In the genomic region with DNA sequence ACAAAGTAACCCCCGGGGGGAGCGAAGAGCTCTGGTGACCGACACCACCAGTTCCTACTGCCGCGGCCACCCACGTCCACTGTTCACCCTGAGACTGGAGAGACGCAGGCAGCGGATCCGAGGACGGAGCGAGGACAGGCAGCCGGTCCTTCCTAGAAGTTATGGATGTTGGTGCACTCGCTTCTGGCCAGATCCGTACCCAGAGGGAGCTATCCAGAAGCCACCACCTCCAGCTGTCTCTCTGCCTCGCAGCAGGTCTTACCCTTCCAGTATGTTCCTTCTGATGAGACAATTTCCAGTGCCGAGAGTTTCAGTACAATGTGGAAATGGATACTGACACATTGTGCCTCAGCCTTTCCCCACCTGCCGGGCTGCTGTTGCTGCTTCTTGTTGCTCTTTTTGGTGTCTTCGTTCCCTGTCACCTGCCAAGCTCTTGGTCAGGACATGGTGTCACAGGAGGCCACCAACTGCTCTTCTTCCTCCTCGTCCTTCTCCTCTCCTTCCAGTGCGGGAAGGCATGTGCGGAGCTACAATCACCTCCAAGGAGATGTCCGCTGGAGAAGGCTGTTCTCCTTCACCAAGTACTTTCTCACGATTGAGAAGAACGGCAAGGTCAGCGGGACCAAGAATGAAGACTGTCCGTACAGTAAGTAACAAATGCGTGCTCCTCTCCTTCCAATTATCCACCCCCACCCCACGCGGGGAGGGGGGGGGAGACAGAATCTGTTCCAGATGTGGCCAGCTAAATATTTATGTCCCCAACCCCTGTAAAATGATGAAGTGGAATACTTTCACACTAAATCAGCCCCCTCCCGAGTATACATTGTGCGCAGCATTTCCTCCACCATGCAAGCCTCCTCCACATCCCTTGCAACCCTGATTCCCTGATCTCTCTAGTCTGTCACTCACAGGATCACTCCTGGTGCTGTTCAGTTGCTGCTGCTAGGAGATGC, we compare ENCODE assay signal across 8 mouse cellular contexts. TPM values are rescaled to one million over a fixed set of nuclear protein-coding genes. Genes with fewer than 3 reads are reported as not detected.
DNase-seq lines count a peak whose midpoint lies in the region; ATAC-seq lines count a peak whose summit lies in the region.

No protein-coding gene starts in this region.

- peak overlapping the region; percentile 70 for H3K4me3 ChIP-seq in heart, embryonic 10.5 days
- peak overlapping the region; percentile 61 for H3K4me3 ChIP-seq in forebrain, embryonic 16.5 days (replicated peaks; ENCODE audit: low read length)
- peak overlapping the region; percentile 67 for H3K4me3 ChIP-seq in midbrain, embryonic 10.5 days

- peak overlapping the region; percentile 77; the same call in 1 of the 2 replicates for H3K27ac ChIP-seq in heart, embryonic 10.5 days
- no peak overlapping the region for H3K27ac ChIP-seq in forebrain, embryonic 16.5 days (ENCODE audit: low read length)
- H3K27ac ChIP-seq in midbrain, embryonic 10.5 days (replicated peaks): peak overlapping the region; percentile 28; the same call in 1 of the 2 replicates

- peaks cover 14% of the 10 kb centered on the region; the same call in 1 of the 2 replicates for H3K27me3 ChIP-seq in heart, embryonic 10.5 days (ENCODE audit: insufficient read depth, poor library complexity, severe bottlenecking)
- peaks cover 17% of the 10 kb centered on the region for H3K27me3 ChIP-seq in forebrain, embryonic 16.5 days (replicated peaks; ENCODE audit: control insufficient read depth, insufficient read depth, low read length)
- H3K27me3 ChIP-seq in midbrain, embryonic 10.5 days (ENCODE audit: low read depth, poor library complexity, severe bottlenecking): peaks cover 48% of the 10 kb centered on the region

- peak overlapping the region; percentile 94 for H3K4me2 ChIP-seq in forebrain, embryonic 16.5 days (ENCODE audit: low read length)

- ATAC-seq in forebrain, embryonic 16.5 days: peak; percentile 56

- H3K36me3 ChIP-seq in heart, embryonic 10.5 days: no peaks in the 10 kb centered on the region
- H3K36me3 ChIP-seq in forebrain, embryonic 16.5 days (ENCODE audit: control insufficient read depth, insufficient read depth): no peaks in the 10 kb centered on the region
- no peaks in the 10 kb centered on the region for H3K36me3 ChIP-seq in midbrain, embryonic 10.5 days

- peak overlapping the region; percentile 35 for H3K9ac ChIP-seq in forebrain, embryonic 16.5 days (replicated peaks; ENCODE audit: low read depth, low read length)

- no peaks in the 10 kb centered on the region for H3K9me3 ChIP-seq in heart, embryonic 10.5 days
- H3K9me3 ChIP-seq in forebrain, embryonic 16.5 days (ENCODE audit: control insufficient read depth, low read length): no peaks in the 10 kb centered on the region
- no peaks in the 10 kb centered on the region for H3K9me3 ChIP-seq in midbrain, embryonic 10.5 days (replicated peaks)

- H3K4me1 ChIP-seq in heart, embryonic 10.5 days: peaks cover 11% of the 10 kb centered on the region; the same call in 1 of the 2 replicates
- peaks cover 25% of the 10 kb centered on the region for H3K4me1 ChIP-seq in forebrain, embryonic 16.5 days (replicated peaks; ENCODE audit: control insufficient read depth, insufficient read depth, low read length)
- H3K4me1 ChIP-seq in midbrain, embryonic 10.5 days: peaks cover 38% of the 10 kb centered on the region

- 1% methylated on average over 31 of the region's 31 CpGs for WGBS in heart, embryonic 10.5 days
- WGBS in forebrain, embryonic 16.5 days: 2% methylated on average over 31 of the region's 31 CpGs
- WGBS in midbrain, embryonic 10.5 days: 3% methylated on average over 31 of the region's 31 CpGs

- peak; percentile 76 for DNase-seq in heart, embryonic 10.5 days (ENCODE audit: low spot score)
- DNase-seq in heart, adult 8-10 months (ENCODE audit: low spot score): no peak
- DNase-seq in R1 (ENCODE audit: low read depth, low spot score): peak; percentile 29
- peak; percentile 43 for DNase-seq in kidney, postnatal 10 days
- peak; percentile 52 for DNase-seq in midbrain, embryonic 10.5 days (ENCODE audit: low spot score)
- peak; percentile 31 for DNase-seq in yolk sac, embryonic 10.5 days (ENCODE audit: low spot score)
- no peak for DNase-seq in thymus, postnatal 10 days (ENCODE audit: low spot score in 2 of 2)

RNA-seq across cellular contexts. Expression of gene Fgf10, which starts 45.8 kb away (rescaled TPM):
- polyA plus RNA-seq in heart, embryonic 10.5 days (2016; fragmentation: Nextera tagmentation; extraction: Ambion mirVana): 1.7 and 4.9 TPM in 2 replicates
- total RNA-seq in heart, adult 8-10 months (2022): 1 to 10 TPM in 1 of 4 experiments, under 1 TPM in 3; 0.33 to 1.4 (median 0.45) TPM
- 1.0 and 1.3 TPM in 2 replicates for polyA plus RNA-seq in forebrain, embryonic 16.5 days (2015; fragmentation: Nextera tagmentation; extraction: Ambion mirVana)
- 1.3 and 2.9 TPM in 2 replicates for polyA plus RNA-seq in midbrain, embryonic 10.5 days (2016; fragmentation: Nextera tagmentation; extraction: Ambion mirVana)

Comparison
In these comparisons a context has a peak if more than half of its experiments do, and no peak if none do; other contexts are left out.
1. DNase-seq: peak in heart, embryonic 10.5 days (single experiment), R1 (single experiment), kidney, postnatal 10 days (single experiment), midbrain, embryonic 10.5 days (single experiment) and yolk sac, embryonic 10.5 days (single experiment); none in heart, adult 8-10 months (single experiment) and thymus, postnatal 10 days (0 of 2).
2. Peak in every context shown above with its lines, with median percentiles within 50 percentile points of each other: H3K4me3 ChIP-seq.